Mouse (Mus musculus) limb, embryonic 14.5 days (tissue): ENCODE data around the gene Opn3. TPM values are rescaled to one million over a fixed set of nuclear protein-coding genes. Genes with fewer than 3 reads are reported as not detected.

Experiments
- ATAC-seq: fragments of 200-750 bp; cut with Nextera tagmentation; 2 replicates; pipeline ENCODE4 v1.8.0; 2017; ENCODE audit warnings: low read depth, moderate number of reproducible peaks, moderate TSS enrichment; ENCODE audit not compliant: low FRiP score
- DNase-seq: peaks from one replicate; pipeline ENCODE4 v3.0.0-alpha.2; 2015; ENCODE audit warnings: low spot score
- H3K27ac ChIP-seq: fragments of 300-500 bp; sonication (generic); replicated peaks from 2 replicates; pipeline ENCODE4 v1.5.1; 2014; ENCODE audit warnings: low read depth, mild to moderate bottlenecking, low read length, moderate library complexity, mixed read lengths
- H3K27me3 ChIP-seq: fragments of 300-500 bp; sonication (generic); 2 replicates; pipeline ENCODE4 v1.6.1; 2014; ENCODE audit warnings: low read length, mixed read lengths; ENCODE audit not compliant: control insufficient read depth, insufficient read depth
- H3K36me3 ChIP-seq: fragments of 300-500 bp; sonication (generic); 2 replicates; pipeline ENCODE4 v1.6.1; 2014; ENCODE audit warnings: mild to moderate bottlenecking, low read length, moderate library complexity, mixed read lengths; ENCODE audit not compliant: control insufficient read depth, insufficient read depth
- H3K4me1 ChIP-seq: fragments of 300-500 bp; sonication (generic); 2 replicates; pipeline ENCODE4 v1.6.1; 2014; ENCODE audit warnings: antibody characterized with exemption, low read length, mixed read lengths; ENCODE audit not compliant: control insufficient read depth, insufficient read depth
- H3K4me2 ChIP-seq: fragments of 300-500 bp; sonication (generic); replicated peaks from 2 replicates; pipeline ENCODE4 v1.6.1; 2014; ENCODE audit warnings: low read depth, mild to moderate bottlenecking, low read length, moderate library complexity; ENCODE audit not compliant: severe bottlenecking
- H3K4me3 ChIP-seq: fragments of 300-500 bp; sonication (generic); replicated peaks from 2 replicates; pipeline ENCODE4 v1.5.1; 2014; ENCODE audit warnings: low read length
- H3K9ac ChIP-seq: fragments of 300-500 bp; sonication (generic); 2 replicates; pipeline ENCODE4 v1.6.1; 2014; ENCODE audit warnings: mild to moderate bottlenecking, low read depth, low read length, moderate library complexity; ENCODE audit not compliant: severe bottlenecking
- H3K9me3 ChIP-seq: fragments of 300-500 bp; sonication (generic); 2 replicates; pipeline ENCODE4 v1.6.1; 2016; ENCODE audit warnings: low read length; ENCODE audit not compliant: control insufficient read depth
- POLR2A ChIP-seq: fragments of 200-500 bp; IDR thresholded peaks from 2 replicates; pipeline ENCODE4 v1.8.0; 2012; ENCODE audit warnings: inconsistent platforms, mild to moderate bottlenecking, moderate library complexity, borderline replicate concordance; ENCODE audit not compliant: insufficient read depth, insufficient read length; ENCODE audit errors: extremely low read depth
- WGBS: fragments of 180-500 bp; shearing (Covaris S2); extraction: QIAGEN DNeasy Blood & Tissue Kit; methylation state at CpG from one replicate; pipeline ENCODE4 v1.1.7; 2014; 5-methylcytosine and 5-hydroxymethylcytosine counted together
- polyA plus RNA-seq, 2 experiments: library from polyadenylated mRNA; depleted of rRNA in 1 of 2; stranded (reverse) in 1 of 2; unstranded in 1 of 2; fragments of >200 nt; fragmentation: Nextera tagmentation in 1 of 2; extraction: Ambion mirVana in 1 of 2; gene quantifications; 2 replicates each; pipeline versions ENCODE4 v1.2.1 to v1.2.3; 2012 to 2014

The Opn3 gene
- polyA plus RNA-seq, 2 experiments: 2.6 to 6.5 TPM

- Histone ChIP-seq H3K4me2 (no peak overlapping the region), H3K4me1 (no peaks in the 10 kb centered on the region), H3K4me3 (no peak overlapping the region), H3K9ac (no peak overlapping the region), H3K27ac (no peak overlapping the region), H3K9me3 (no peaks in the 10 kb centered on the region), H3K36me3 (no peaks in the 10 kb centered on the region), H3K27me3 (no peaks in the 10 kb centered on the region)
- ATAC-seq: no peak
- no peak for TF ChIP-seq POLR2A
- WGBS: 79% methylated on average over 3 of the region's 3 CpGs
- DNase-seq: no peak
These were observed 61.5 kb downstream of the Opn3 start for GRCm38 (mm10) chr1:175631080-175631479.

DNA sequence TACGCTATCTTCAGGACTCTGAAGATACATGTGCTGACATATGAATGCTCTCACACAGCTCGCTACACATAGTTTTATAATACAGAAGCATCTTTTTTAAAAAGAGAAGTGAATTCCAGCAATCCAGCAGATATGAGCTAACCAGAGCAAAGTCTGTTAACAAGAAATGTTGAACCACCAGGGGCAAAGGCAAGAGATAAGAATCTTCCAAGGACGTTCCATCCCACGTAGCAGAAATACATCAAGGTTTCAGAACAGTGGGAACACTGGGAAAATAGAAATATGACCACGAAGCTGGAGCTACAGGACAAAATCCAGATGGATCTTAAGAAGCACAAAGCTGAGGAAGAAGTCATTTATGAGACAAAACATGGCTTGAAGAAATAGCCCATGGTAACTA is 62.2 kb downstream of the Opn3 start:
- Histone ChIP-seq H3K27ac (no peak overlapping the region), H3K27me3 (no peaks in the 10 kb centered on the region), H3K4me2 (no peak overlapping the region), H3K9ac (no peak overlapping the region), H3K36me3 (no peaks in the 10 kb centered on the region), H3K4me3 (no peak overlapping the region), H3K4me1 (no peaks in the 10 kb centered on the region), H3K9me3 (no peaks in the 10 kb centered on the region)
- no peak for TF ChIP-seq POLR2A
- DNase-seq (no peak), ATAC-seq (no peak)
- 86% methylated on average over 5 of the region's 5 CpGs for WGBS

- Histone ChIP-seq H3K36me3 (no peaks in the 10 kb centered on the region), H3K27me3 (no peaks in the 10 kb centered on the region), H3K4me1 (peaks cover 4% of the 10 kb centered on the region), H3K4me2 (no peak overlapping the region), H3K9ac (no peak overlapping the region), H3K9me3 (no peaks in the 10 kb centered on the region), H3K4me3 (no peak overlapping the region), H3K27ac (no peak overlapping the region)
- DNase-seq (no peak), ATAC-seq (no peak)
- TF ChIP-seq POLR2A: no peak
- 80% methylated on average over 6 of the region's 6 CpGs for WGBS
These were observed 63.3 kb downstream of the Opn3 start for GRCm38 (mm10) chr1:175629248-175629647.

DNA sequence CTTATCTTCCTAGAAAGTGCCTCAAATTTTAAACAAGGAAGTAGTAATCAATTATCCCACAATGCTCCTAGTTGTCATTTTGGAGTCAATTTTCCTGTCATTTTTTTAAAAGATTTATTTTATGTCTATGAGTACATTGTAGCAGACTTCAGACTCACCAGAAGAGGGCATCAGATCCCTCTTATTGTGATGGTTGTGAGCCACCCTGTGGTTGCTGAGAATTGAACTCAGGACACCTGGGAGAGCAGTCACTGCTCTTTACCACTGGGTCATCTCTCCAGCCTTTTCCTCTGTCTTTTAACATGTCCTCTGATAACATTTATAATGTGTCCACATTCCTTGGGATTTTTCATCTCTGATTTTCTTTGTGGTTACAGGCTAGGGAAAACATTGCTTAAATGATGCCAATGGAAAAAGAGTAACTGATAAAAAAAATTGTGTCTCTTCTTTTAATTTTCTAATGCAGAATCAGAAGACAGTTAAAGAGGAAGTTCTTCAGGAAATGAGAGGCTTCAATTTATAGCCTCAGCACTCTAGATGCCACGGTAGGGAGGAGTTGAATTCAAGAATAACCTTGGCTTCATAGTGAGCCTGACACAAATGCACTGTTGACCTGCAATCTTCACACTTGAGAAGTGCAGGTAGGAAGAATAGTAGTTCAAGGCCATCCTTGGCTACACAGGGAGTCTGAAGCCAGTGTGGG is 66.4 kb downstream of the Opn3 start:
- WGBS: 90% methylated on average over 1 of the region's 1 CpGs
- no peak overlapping the region; the same call in 1 of the 2 replicates for H3K9ac ChIP-seq
- no peaks in the 10 kb centered on the region for H3K27me3 ChIP-seq
- H3K4me2 ChIP-seq: peak overlapping the region; percentile 79
- H3K9me3 ChIP-seq: no peaks in the 10 kb centered on the region
- H3K4me1 ChIP-seq: peaks cover 6% of the 10 kb centered on the region
- H3K36me3 ChIP-seq: no peaks in the 10 kb centered on the region
- peak overlapping the region; percentile 56 for H3K27ac ChIP-seq
- TF ChIP-seq POLR2A: no peak
- DNase-seq (peak; percentile 61), ATAC-seq (no peak; the same call in 1 of the 2 replicates)
- H3K4me3 ChIP-seq: peak overlapping the region; percentile 76

DNA sequence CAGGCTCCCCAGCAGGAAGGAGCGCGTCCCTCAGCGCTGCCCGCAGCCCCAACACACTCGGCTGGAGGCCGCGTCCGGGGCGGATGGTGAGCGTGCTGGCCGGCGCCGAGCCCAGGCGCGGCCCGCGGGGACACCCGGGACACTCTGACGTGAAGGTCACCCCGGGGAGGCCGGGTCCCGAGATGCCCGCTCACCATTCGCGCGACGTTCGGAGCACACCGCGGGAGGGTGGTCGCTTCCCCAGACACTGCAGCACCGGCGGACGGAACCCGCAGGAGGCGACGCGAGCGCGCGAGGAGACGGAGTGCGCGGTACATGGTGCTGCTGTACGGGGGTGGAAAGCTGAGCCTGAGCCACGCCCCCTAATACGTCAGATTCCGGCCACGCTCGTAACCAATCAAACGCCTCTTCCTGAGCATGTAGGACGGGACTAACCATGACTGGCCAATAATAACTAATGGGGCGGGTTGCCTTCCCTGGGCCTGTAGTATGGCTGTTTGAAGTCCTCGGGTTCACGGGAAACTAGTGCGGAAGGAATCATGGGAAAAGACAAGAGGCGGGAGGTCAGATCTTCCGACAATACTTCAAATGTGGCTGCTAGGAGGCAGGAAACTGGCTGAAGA is 67.2 kb downstream of the Opn3 start, which contains the start of gene Fh1:
Fh1 (minus strand) TSS at position 379 of the 623 bp plus-strand sequence.
- H3K9me3 ChIP-seq: no peaks in the 10 kb centered on the region
- H3K27me3 ChIP-seq: no peaks in the 10 kb centered on the region
- peak within 1 kb of the TSS; percentile 76 for H3K4me3 ChIP-seq
- no peaks in the 10 kb centered on the region for H3K36me3 ChIP-seq
- no peak; the same call in 1 of the 2 replicates for TF ChIP-seq POLR2A
- peaks cover 6% of the 10 kb centered on the region for H3K4me1 ChIP-seq
- under 1% methylated on average over 26 of the region's 58 CpGs for WGBS
- H3K27ac ChIP-seq: peak within 1 kb of the TSS; percentile 80
- ATAC-seq: peak; percentile 100
- peak within 1 kb of the TSS; percentile 89 for H3K9ac ChIP-seq
- peak within 1 kb of the TSS; percentile 79 for H3K4me2 ChIP-seq
- peak; percentile 99 for DNase-seq
